Mouse (Mus musculus) thymus, postnatal 0 days (tissue): ENCODE measurements around the gene Wdfy2. TPM values are rescaled to one million over a fixed set of nuclear protein-coding genes. Genes with fewer than 3 reads are reported as not detected.
"Not testable (repeated sequence)": the region's sequence is repeated elsewhere in the genome, so short reads cannot be mapped to it uniquely, and the experiment has no call there.

ENCODE experiments used
- DNase-seq: peaks from one replicate; pipeline ENCODE4 v3.0.0-alpha.2; 2015; ENCODE audit warnings: low spot score
- polyA plus RNA-seq: library from polyadenylated mRNA; unstranded; fragments of >200 nt; fragmentation: Nextera tagmentation; extraction: Ambion mirVana; gene quantifications from 2 replicates; pipeline ENCODE4 v1.2.1, GENCODE M21; 2015

The Wdfy2 gene
- polyA plus RNA-seq, 1 experiment from 2014 or later, result 5.1 TPM

GRCm38 (mm10) chr14:62878634-62879430, 41.4 kb downstream of the Wdfy2 start:
- no peak for DNase-seq

- peak; percentile 78 for DNase-seq
Measured at GRCm38 (mm10) chr14:62879497-62879896, 42.0 kb downstream of the Wdfy2 start.

GRCm38 (mm10) chr14:62880084-62880851, 42.8 kb downstream of the Wdfy2 start:
- DNase-seq, result no peak

- peak; percentile 30 for DNase-seq
Measured at GRCm38 (mm10) chr14:62882061-62882614, 44.7 kb downstream of the Wdfy2 start.

GRCm38 (mm10) chr14:62883551-62883950, 46.1 kb downstream of the Wdfy2 start:
- DNase-seq, result no peak

- no peak for DNase-seq
Measured at GRCm38 (mm10) chr14:62884171-62884570, 46.7 kb downstream of the Wdfy2 start.

- no peak for DNase-seq
Measured at GRCm38 (mm10) chr14:62884639-62885038, 47.2 kb downstream of the Wdfy2 start.

- no peak for DNase-seq
Measured at GRCm38 (mm10) chr14:62885146-62885545, 47.7 kb downstream of the Wdfy2 start.

- no peak for DNase-seq
Measured at GRCm38 (mm10) chr14:62891401-62891800, 53.9 kb downstream of the Wdfy2 start.

GRCm38 (mm10) chr14:62892771-62893641, 55.5 kb downstream of the Wdfy2 start:
- DNase-seq, result no peak

GRCm38 (mm10) chr14:62893642-62894180, 56.2 kb downstream of the Wdfy2 start:
- not testable (repeated sequence) for DNase-seq

GRCm38 (mm10) chr14:62894924-62895840, 57.7 kb downstream of the Wdfy2 start:
- DNase-seq, result no peak

GRCm38 (mm10) chr14:62898061-62898460, 60.6 kb downstream of the Wdfy2 start:
- DNase-seq, result no peak

- DNase-seq, result no peak
Measured at GRCm38 (mm10) chr14:62907888-62908287, 70.4 kb downstream of the Wdfy2 start.

- DNase-seq, result no peak
Measured at GRCm38 (mm10) chr14:62908550-62908949, 71.1 kb downstream of the Wdfy2 start.

GRCm38 (mm10) chr14:62910859-62911258, 73.4 kb downstream of the Wdfy2 start:
- no peak for DNase-seq

GRCm38 (mm10) chr14:62915146-62915685, 77.7 kb downstream of the Wdfy2 start:
- DNase-seq, result no peak

GRCm38 (mm10) chr14:62916488-62917034, 79.1 kb downstream of the Wdfy2 start:
- DNase-seq, result no peak

- DNase-seq, result no peak
Measured at GRCm38 (mm10) chr14:62921401-62921800, 83.9 kb downstream of the Wdfy2 start.
